Mouse (Mus musculus) CD8-positive naive resting alpha-beta T cell, adult 2 months (primary cell): ENCODE results near the gene Ggnbp2.
"Not testable (repeated sequence)": the region's sequence is repeated elsewhere in the genome, so short reads cannot be mapped to it uniquely, and the experiment has no call there.

Source experiments
- DNase-seq, 2 experiments: peaks; one replicate each; pipeline ENCODE4 v3.0.0; 2022; ENCODE audit warnings: low read depth in 2 of 2, low spot score in 2 of 2

Ggnbp2 gene

GRCm38 (mm10) chr11:84879772-84880464 lies 9.3 kb upstream of the Ggnbp2 start, which contains the start of the genes Myo19 and Pigw:
TSS of gene Myo19 (plus strand) at chr11:84880148.
TSS of gene Pigw (minus strand) at chr11:84880285.
- peak; percentile 55 to 61 for DNase-seq

- DNase-seq = no peak
Measured at GRCm38 (mm10) chr11:84879007-84879771, 8.6 kb upstream of the Ggnbp2 start.

GRCm38 (mm10) chr11:84876020-84876419 lies 5.4 kb upstream of the Ggnbp2 start:
- DNase-seq = not testable (repeated sequence)

GRCm38 (mm10) chr11:84873042-84873833 lies 2.6 kb upstream of the Ggnbp2 start:
- no peak for DNase-seq

- no peak for DNase-seq
Measured at GRCm38 (mm10) chr11:84871548-84872069, 992 bp upstream of the Ggnbp2 start.

- no peak for DNase-seq
Measured at GRCm38 (mm10) chr11:84871046-84871445, 429 bp upstream of the Ggnbp2 start.

- DNase-seq = peak; percentile 92
Measured at GRCm38 (mm10) chr11:84869537-84870232, 932 bp downstream of the Ggnbp2 start.

- peak in 1 of 2 experiments; percentile 23 for DNase-seq
Measured at GRCm38 (mm10) chr11:84868786-84869259, 1.8 kb downstream of the Ggnbp2 start.

- DNase-seq = no peak
Measured at GRCm38 (mm10) chr11:84867586-84867985, 3.0 kb downstream of the Ggnbp2 start.

- no peak for DNase-seq
Measured at GRCm38 (mm10) chr11:84865268-84865667, 5.3 kb downstream of the Ggnbp2 start.

- DNase-seq = no peak
Measured at GRCm38 (mm10) chr11:84855285-84855684, 15.3 kb downstream of the Ggnbp2 start.

GRCm38 (mm10) chr11:84847475-84848090 lies 23.0 kb downstream of the Ggnbp2 start:
- DNase-seq = no peak

GRCm38 (mm10) chr11:84846741-84847474 lies 23.7 kb downstream of the Ggnbp2 start:
- DNase-seq = no peak

- DNase-seq = no peak
Measured at GRCm38 (mm10) chr11:84839330-84839729, 31.3 kb downstream of the Ggnbp2 start.

GRCm38 (mm10) chr11:84829495-84829894 lies 41.1 kb downstream of the Ggnbp2 start:
- not testable (repeated sequence) for DNase-seq

- DNase-seq = peak; percentile 64 to 70
Measured at GRCm38 (mm10) chr11:84828516-84829399, 41.9 kb downstream of the Ggnbp2 start, which contains the start of gene Dhrs11. TSS of gene Dhrs11 (minus strand) at chr11:84828994.

GRCm38 (mm10) chr11:84827901-84828503 lies 42.6 kb downstream of the Ggnbp2 start:
- no peak for DNase-seq

- no peak for DNase-seq
Measured at GRCm38 (mm10) chr11:84827492-84827891, 43.1 kb downstream of the Ggnbp2 start.
